Mouse (Mus musculus): Measurements from ENCODE around the gene Six1.

- no peak for TF ChIP-seq CTCF (IDR thresholded peaks at IDR 0.05; ENCODE audit: extremely low read depth, insufficient read length, insufficient replicate concordance, low read depth, low read length)
- no peak for TF ChIP-seq POLR2A (IDR thresholded peaks at IDR 0.05; ENCODE audit: low read depth, low read length)
These were observed 39.4 kb downstream of the Six1 start for GRCm38 (mm10) chr12:73014311-73014710.

Measured in small intestine, adult 2 months (tissue).